Mouse (Mus musculus) MEL (cell line): ENCODE measurements around the gene Dgat2. TPM values are rescaled to one million over a fixed set of nuclear protein-coding genes. Genes with fewer than 3 reads are reported as not detected.

Source experiments
- DNase-seq: peaks from one replicate; pipeline ENCODE4 v3.0.0; 2011; ENCODE audit warnings: low read depth, low spot score
- H3K27ac ChIP-seq: 2 replicates; pipeline ENCODE4 v1.5.1; 2012; ENCODE audit warnings: low read depth, mild to moderate bottlenecking, control low read depth, low read length, moderate library complexity; ENCODE audit not compliant: control insufficient read depth
- H3K27me3 ChIP-seq, 2 experiments: fragments of 150-350 bp in 1 of 2; sonication (generic) in 1 of 2; 2 replicates each; pipeline ENCODE4 v1.6.1; 2012; ENCODE audit warnings: low read length in 2 of 2, mild to moderate bottlenecking in 2 of 2, improper control_type of control experiment in 1 of 2, moderate library complexity in 1 of 2; ENCODE audit not compliant: insufficient read depth in 2 of 2, control insufficient read depth in 1 of 2
- H3K36me3 ChIP-seq, 2 experiments: 2 replicates each; pipeline ENCODE4 v1.6.1; 2012 to 2014; ENCODE audit warnings: low read length in 2 of 2, improper control_type of control experiment in 1 of 2, inconsistent platforms in 1 of 2, mild to moderate bottlenecking in 1 of 2; ENCODE audit not compliant: insufficient read depth in 2 of 2, control insufficient read depth in 1 of 2
- H3K4me1 ChIP-seq, 2 experiments: fragments of 150-350 bp in 1 of 2; sonication (generic) in 1 of 2; 2 replicates each; pipeline ENCODE4 v1.6.1; 2012; ENCODE audit warnings: low read length in 2 of 2, improper control_type of control experiment in 1 of 2, mild to moderate bottlenecking in 1 of 2; ENCODE audit not compliant: insufficient read depth in 2 of 2, control insufficient read depth in 1 of 2
- H3K4me3 ChIP-seq, 2 experiments: fragments of 150-350 bp in 1 of 2; sonication (generic) in 1 of 2; 2 replicates each; pipeline ENCODE4 v1.5.1; 2012; ENCODE audit warnings: low read depth in 2 of 2, low read length in 2 of 2, mild to moderate bottlenecking in 2 of 2, moderate library complexity in 2 of 2, control low read depth in 1 of 2, improper control_type of control experiment in 1 of 2; ENCODE audit not compliant: control insufficient read depth in 1 of 2, insufficient read depth in 1 of 2
- H3K79me2 ChIP-seq: 2 replicates; pipeline ENCODE4 v1.6.1; 2012; ENCODE audit warnings: mild to moderate bottlenecking, low read length, moderate library complexity; ENCODE audit not compliant: control insufficient read depth, poor library complexity, insufficient read depth
- H3K9ac ChIP-seq: 2 replicates; pipeline ENCODE4 v1.6.1; 2012; ENCODE audit warnings: low read depth, mild to moderate bottlenecking, control low read depth, low read length, moderate library complexity; ENCODE audit not compliant: control insufficient read depth, poor library complexity, severe bottlenecking
- H3K9me3 ChIP-seq: fragments of 150-350 bp; sonication (generic); replicated peaks from 2 replicates; pipeline ENCODE4 v1.6.1; 2012; ENCODE audit warnings: mild to moderate bottlenecking, low read length, improper control_type of control experiment, moderate library complexity; ENCODE audit not compliant: insufficient read depth
- BHLHE40 ChIP-seq: IDR thresholded peaks from 2 replicates; pipeline ENCODE4 v1.6.1; 2012; ENCODE audit warnings: low read depth, mild to moderate bottlenecking, inconsistent platforms, low read length, improper control_type of control experiment, borderline replicate concordance
- CHD2 ChIP-seq: IDR thresholded peaks from 2 replicates; pipeline ENCODE4 v1.6.1; 2011; ENCODE audit warnings: low read length, improper control_type of control experiment
- CTCF ChIP-seq, 3 experiments: IDR thresholded peaks in 2 of 3; conservative IDR thresholded peaks in 1 of 3; 2 replicates each; pipeline ENCODE4 v1.5.1; 2011 to 2012; ENCODE audit warnings: low read length in 3 of 3, low read depth in 2 of 3, mild to moderate bottlenecking in 2 of 3, improper control_type of control experiment in 1 of 3, inconsistent platforms in 1 of 3, mixed read lengths in 1 of 3, moderate library complexity in 1 of 3; ENCODE audit not compliant: control insufficient read depth in 1 of 3, insufficient read depth in 1 of 3, poor library complexity in 1 of 3, severe bottlenecking in 1 of 3
- E2F4 ChIP-seq: IDR thresholded peaks from 2 replicates; pipeline ENCODE4 v1.6.1; 2011; ENCODE audit warnings: low read depth, low read length, improper control_type of control experiment, borderline replicate concordance
- ELF1 ChIP-seq: IDR thresholded peaks from 2 replicates; pipeline ENCODE4 v1.6.1; 2014; ENCODE audit warnings: low read depth, mild to moderate bottlenecking, inconsistent platforms, low read length, improper control_type of control experiment, moderate library complexity
- ETS1 ChIP-seq: IDR thresholded peaks from 2 replicates; pipeline ENCODE4 v1.6.1; 2012; ENCODE audit warnings: low read depth, mild to moderate bottlenecking, inconsistent platforms, low read length, improper control_type of control experiment, moderate library complexity
- GABPA ChIP-seq: IDR thresholded peaks from 2 replicates; pipeline ENCODE4 v1.6.1; 2012; ENCODE audit warnings: low read depth, mild to moderate bottlenecking, inconsistent platforms, low read length, improper control_type of control experiment, moderate library complexity
- JUND ChIP-seq: IDR thresholded peaks from 2 replicates; pipeline ENCODE4 v1.6.1; 2011; ENCODE audit warnings: low read depth, mild to moderate bottlenecking, improper control_type of control experiment, low read length
- MAFK ChIP-seq: IDR thresholded peaks from 2 replicates; pipeline ENCODE4 v1.6.1; 2011; ENCODE audit warnings: low read depth, mild to moderate bottlenecking, low read length, improper control_type of control experiment, borderline replicate concordance
- MXI1 ChIP-seq: IDR thresholded peaks from 2 replicates; pipeline ENCODE4 v1.6.1; 2011; ENCODE audit warnings: mild to moderate bottlenecking, low read depth, low read length, improper control_type of control experiment
- POLR2AphosphoS2 ChIP-seq: IDR thresholded peaks from 2 replicates; pipeline ENCODE4 v1.6.1; 2011; ENCODE audit warnings: low read length, improper control_type of control experiment
- RCOR1 ChIP-seq: IDR thresholded peaks from 2 replicates; pipeline ENCODE4 v1.6.1; 2012; ENCODE audit warnings: low read depth, mild to moderate bottlenecking, inconsistent platforms, low read length, improper control_type of control experiment
- SIN3A ChIP-seq: IDR thresholded peaks from 2 replicates; pipeline ENCODE4 v1.6.1; 2012; ENCODE audit warnings: low read length, improper control_type of control experiment, inconsistent platforms
- SMC3 ChIP-seq: IDR thresholded peaks from 2 replicates; pipeline ENCODE4 v1.6.1; 2011; ENCODE audit warnings: low read depth, low read length, improper control_type of control experiment
- TBP ChIP-seq: IDR thresholded peaks from 2 replicates; pipeline ENCODE4 v1.8.0; 2011; ENCODE audit warnings: low read depth, low read length, improper control_type of control experiment
- TCF12 ChIP-seq: IDR thresholded peaks from 2 replicates; pipeline ENCODE4 v1.6.1; 2014; ENCODE audit warnings: low read depth, mild to moderate bottlenecking, inconsistent platforms, low read length, improper control_type of control experiment, moderate library complexity
- UBTF ChIP-seq: IDR thresholded peaks from 2 replicates; pipeline ENCODE4 v1.6.1; 2012; ENCODE audit warnings: low read depth, mild to moderate bottlenecking, inconsistent platforms, low read length, improper control_type of control experiment, moderate library complexity, borderline replicate concordance; ENCODE audit not compliant: insufficient read depth
- USF1 ChIP-seq: IDR thresholded peaks from 2 replicates; pipeline ENCODE4 v1.6.1; 2014; ENCODE audit warnings: low read depth, mild to moderate bottlenecking, inconsistent platforms, low read length, improper control_type of control experiment, moderate library complexity
- USF2 ChIP-seq, 2 experiments: IDR thresholded peaks; 2 replicates each; pipeline ENCODE4 v1.6.1; 2011 to 2012; ENCODE audit warnings: improper control_type of control experiment in 2 of 2, low read length in 2 of 2, borderline replicate concordance in 1 of 2, inconsistent platforms in 1 of 2, low read depth in 1 of 2, mild to moderate bottlenecking in 1 of 2; ENCODE audit not compliant: insufficient read depth in 1 of 2
- ZKSCAN1 ChIP-seq: IDR thresholded peaks from 2 replicates; pipeline ENCODE4 v1.6.1; 2012; ENCODE audit warnings: low read depth, mild to moderate bottlenecking, inconsistent platforms, low read length, improper control_type of control experiment, moderate library complexity
- ZMIZ1 ChIP-seq: IDR thresholded peaks from 2 replicates; pipeline ENCODE4 v1.6.1; 2012; ENCODE audit warnings: low read depth, mild to moderate bottlenecking, inconsistent platforms, low read length, improper control_type of control experiment, moderate library complexity
- ZNF384 ChIP-seq: IDR thresholded peaks from 2 replicates; pipeline ENCODE4 v1.6.1; 2012; ENCODE audit warnings: low read depth, mild to moderate bottlenecking, inconsistent platforms, low read length, improper control_type of control experiment
- polyA plus RNA-seq, 2 experiments: library from polyadenylated mRNA; stranded (reverse) in 1 of 2; unstranded in 1 of 2; fragments of >175 nt in 1 of 2; fragments of >200 nt in 1 of 2; gene quantifications; 2 replicates each; pipeline versions ENCODE4 v1.2.1 to v1.2.4; 2012; ENCODE audit warnings: low replicate concordance in 2 of 2, low read depth in 1 of 2; ENCODE audit not compliant: insufficient read length in 2 of 2, insufficient read depth in 1 of 2, missing spikeins in 1 of 2
- total RNA-seq: library from RNA; depleted of rRNA; stranded (reverse); fragments of 300-350 nt; gene quantifications from 2 replicates; pipeline ENCODE4 v1.2.3, GENCODE M21; 2012

The Dgat2 gene
- total and polyA plus RNA-seq, 3 experiments, result 4.1 to 7.7 TPM; not detected in 1

DNA sequence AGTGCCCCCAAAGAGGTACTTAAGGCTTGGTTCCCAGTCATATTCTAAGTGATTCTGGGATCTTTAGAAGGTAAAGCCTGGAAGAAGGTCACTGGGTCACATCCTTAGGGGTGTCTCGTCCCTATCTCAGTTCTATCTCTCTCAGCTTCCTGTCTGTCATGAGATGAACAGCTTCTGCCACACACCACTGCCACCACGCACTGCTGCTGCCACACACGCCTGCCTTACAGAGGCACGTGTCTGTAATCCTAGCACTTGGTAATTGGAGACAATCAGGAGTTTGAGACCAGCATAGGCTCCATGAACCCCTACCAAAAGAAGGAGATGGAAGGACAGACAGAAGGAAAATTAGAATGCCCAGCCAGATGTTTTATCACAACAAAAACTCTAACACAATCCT is 62.4 kb downstream of the Dgat2 start:
- TF ChIP-seq ZKSCAN1 (no peak), CHD2 (no peak), MXI1 (no peak), SMC3 (no peak), USF2 (IDR thresholded peaks at IDR 0.05; ENCODE audit: borderline replicate concordance in 1 of 2, insufficient read depth in 1 of 2, low read depth in 1 of 2, low read length in 2 of 2) (no peak), GABPA (no peak), TBP (no peak), SIN3A (no peak), CTCF (IDR thresholded peaks at IDR 0.05 in 2 of 3, conservative IDR thresholded peaks at IDR 0.05 in 1 of 3; ENCODE audit: control insufficient read depth in 1 of 3, insufficient read depth in 1 of 3, low read depth in 2 of 3, low read length in 3 of 3, poor library complexity in 1 of 3, severe bottlenecking in 1 of 3) (no peak), ELF1 (no peak), BHLHE40 (no peak), UBTF (no peak), ZMIZ1 (no peak), POLR2AphosphoS2 (no peak)
- no peak overlapping the region for H3K9ac ChIP-seq
- 0 out of 4 replicates have a peak, but pooled peaks cover 0 to 2% of the 10 kb centered on the region in 2 experiments for H3K36me3 ChIP-seq
- no peaks in the 10 kb centered on the region; the same call in 1 of the 2 replicates for H3K79me2 ChIP-seq
- H3K27ac ChIP-seq, result no peak overlapping the region
- H3K4me3 ChIP-seq, result no peak overlapping the region
- no peaks in the 10 kb centered on the region for H3K9me3 ChIP-seq
- H3K4me1 ChIP-seq, result no peaks in the 10 kb centered on the region
- no peak for DNase-seq
- no peaks in the 10 kb centered on the region for H3K27me3 ChIP-seq

- H3K4me3 ChIP-seq, result no peak overlapping the region
- 0 out of 4 replicates have a peak, but pooled peaks cover 0 to 2% of the 10 kb centered on the region in 2 experiments for H3K36me3 ChIP-seq
- DNase-seq, result no peak
- H3K9me3 ChIP-seq, result no peaks in the 10 kb centered on the region
- H3K27me3 ChIP-seq, result no peaks in the 10 kb centered on the region
- H3K79me2 ChIP-seq, result no peaks in the 10 kb centered on the region; the same call in 1 of the 2 replicates
- no peak overlapping the region for H3K27ac ChIP-seq
- H3K9ac ChIP-seq, result no peak overlapping the region
- no peak for TF ChIP-seq ZMIZ1
- TF ChIP-seq MAFK, result no peak
- no peak for TF ChIP-seq USF1
- no peak for TF ChIP-seq TCF12
- no peak for TF ChIP-seq ZNF384
- TF ChIP-seq ETS1, result no peak
- no peak for TF ChIP-seq USF2 (IDR thresholded peaks at IDR 0.05; ENCODE audit: borderline replicate concordance in 1 of 2, insufficient read depth in 1 of 2, low read depth in 1 of 2, low read length in 2 of 2)
- no peak for TF ChIP-seq JUND
- TF ChIP-seq E2F4, result no peak
- TF ChIP-seq RCOR1, result no peak
- H3K4me1 ChIP-seq, result no peaks in the 10 kb centered on the region
These were observed 65.7 kb downstream of the Dgat2 start for GRCm38 (mm10) chr7:99116781-99117180.
